Mouse (Mus musculus): ENCODE data around the gene Ildr2. TPM values are rescaled to one million over a fixed set of nuclear protein-coding genes. Genes with fewer than 3 reads are reported as not detected.

Gene Ildr2
- polyA plus RNA-seq, 1 experiment = 1.9 TPM

GRCm38 (mm10) chr1:166214181-166214580 is 39.8 kb upstream of the Ildr2 start:
- H3K36me3 ChIP-seq (ENCODE audit: control insufficient read depth, insufficient read depth) = no peaks in the 10 kb centered on the region
- TF ChIP-seq POLR2AphosphoS2 (IDR thresholded peaks at IDR 0.05; ENCODE audit: insufficient read length, low read depth) = no peak
- TF ChIP-seq TCF3 (IDR thresholded peaks at IDR 0.05; ENCODE audit: insufficient read length, low read depth) = no peak
- TF ChIP-seq E2F4 (IDR thresholded peaks at IDR 0.05; ENCODE audit: insufficient read depth) = no peak
- TF ChIP-seq MAX (IDR thresholded peaks at IDR 0.05; ENCODE audit: low read depth) = no peak
- TF ChIP-seq CEBPB (IDR thresholded peaks at IDR 0.05; ENCODE audit: insufficient read depth, poor library complexity, severe bottlenecking) = no peak
- no peak for TF ChIP-seq MYOG (IDR thresholded peaks at IDR 0.05; ENCODE audit: control insufficient read depth in 1 of 3, insufficient read depth in 1 of 3, insufficient read length in 2 of 3, low read depth in 2 of 3)
- H3K27me3 ChIP-seq (ENCODE audit: control insufficient read depth, insufficient read depth, insufficient read length) = no peaks in the 10 kb centered on the region
- no peak overlapping the region for H3ac ChIP-seq (ENCODE audit: control insufficient read depth, insufficient read length)
- H3K4me2 ChIP-seq (ENCODE audit: low read depth) = no peak overlapping the region
- H3K79me2 ChIP-seq (ENCODE audit: control insufficient read depth, insufficient read depth) = no peaks in the 10 kb centered on the region
- H3K4me3 ChIP-seq = no peak overlapping the region

DNA sequence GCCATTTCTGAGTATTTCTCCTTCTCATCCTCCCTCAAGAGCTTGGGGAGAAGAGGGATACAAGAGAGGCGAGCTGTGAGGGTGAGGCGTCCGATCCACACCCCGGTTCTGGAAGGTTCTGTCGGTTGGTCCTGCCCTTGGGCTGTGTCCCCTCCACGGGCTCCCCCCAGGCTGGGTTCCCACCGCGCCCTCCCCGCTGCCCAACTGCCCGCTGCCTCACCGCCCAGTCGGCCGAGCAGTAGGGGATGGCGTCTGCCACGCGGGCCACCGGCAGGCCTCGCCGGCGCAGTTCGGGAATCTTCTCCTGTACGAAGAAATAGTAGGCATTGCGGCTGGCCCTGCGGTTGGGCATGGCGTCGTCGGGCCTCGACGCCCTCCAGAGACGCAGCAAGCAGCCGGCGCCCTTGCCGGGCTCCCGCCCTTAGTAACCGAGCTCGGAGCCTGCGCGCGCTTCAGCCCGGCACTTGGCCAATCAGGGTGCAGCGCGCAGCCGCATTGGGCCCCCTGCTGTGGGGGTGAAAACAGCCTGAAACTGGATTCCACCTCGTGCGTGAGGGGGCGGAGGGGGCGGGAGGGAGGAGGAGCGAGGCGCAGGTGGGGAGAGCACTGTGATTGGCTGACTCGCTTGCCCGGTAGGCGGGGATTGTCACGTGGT is 15.5 kb upstream of the Ildr2 start, which contains the start of gene Mael:
TSS of gene Mael (minus strand) at position 433 of the 655 bp plus-strand sequence.
- H3K79me2 ChIP-seq (ENCODE audit: control insufficient read depth, insufficient read depth) = no peaks in the 10 kb centered on the region
- no peaks in the 10 kb centered on the region for H3K36me3 ChIP-seq (ENCODE audit: control insufficient read depth, insufficient read depth)
- no peak within 1 kb of the TSS for H3K4me2 ChIP-seq (ENCODE audit: low read depth)
- TF ChIP-seq TCF3 (IDR thresholded peaks at IDR 0.05; ENCODE audit: insufficient read length, low read depth) (no peak), MYOD1 (IDR thresholded peaks at IDR 0.05; ENCODE audit: control insufficient read depth in 1 of 3, insufficient read length in 2 of 3, low read depth in 2 of 3) (no peak), POLR2AphosphoS2 (IDR thresholded peaks at IDR 0.05; ENCODE audit: insufficient read length, low read depth) (no peak), REST (IDR thresholded peaks at IDR 0.05; ENCODE audit: insufficient read depth, insufficient read length) (no peak), MAX (IDR thresholded peaks at IDR 0.05; ENCODE audit: low read depth) (no peak), USF1 (IDR thresholded peaks at IDR 0.05; ENCODE audit: low read depth) (no peak), MYOG (IDR thresholded peaks at IDR 0.05; ENCODE audit: control insufficient read depth in 1 of 3, insufficient read depth in 1 of 3, insufficient read length in 2 of 3, low read depth in 2 of 3) (no peak), CEBPB (IDR thresholded peaks at IDR 0.05; ENCODE audit: insufficient read depth, poor library complexity, severe bottlenecking) (no peak), E2F4 (IDR thresholded peaks at IDR 0.05; ENCODE audit: insufficient read depth) (no peak), TCF12 (IDR thresholded peaks at IDR 0.05; ENCODE audit: insufficient read depth, poor library complexity, severe bottlenecking) (no peak), POLR2A (IDR thresholded peaks at IDR 0.05; ENCODE audit: insufficient read length, low read depth) (no peak), SRF (IDR thresholded peaks at IDR 0.05; ENCODE audit: control insufficient read depth, insufficient read length, low read depth) (no peak)
- no peaks in the 10 kb centered on the region for H3K27me3 ChIP-seq (ENCODE audit: control insufficient read depth, insufficient read depth, insufficient read length)
- H3K4me3 ChIP-seq = no peak within 1 kb of the TSS
- no peak within 1 kb of the TSS for H3ac ChIP-seq (ENCODE audit: control insufficient read depth, insufficient read length)

- H3ac ChIP-seq (ENCODE audit: control insufficient read depth, insufficient read length) = no peak overlapping the region
- TF ChIP-seq MYOG (IDR thresholded peaks at IDR 0.05; ENCODE audit: control insufficient read depth in 1 of 3, insufficient read depth in 1 of 3, insufficient read length in 2 of 3, low read depth in 2 of 3) (no peak), CEBPB (IDR thresholded peaks at IDR 0.05; ENCODE audit: insufficient read depth, poor library complexity, severe bottlenecking) (no peak), POLR2A (IDR thresholded peaks at IDR 0.05; ENCODE audit: insufficient read length, low read depth) (no peak), POLR2AphosphoS2 (IDR thresholded peaks at IDR 0.05; ENCODE audit: insufficient read length, low read depth) (no peak), USF1 (IDR thresholded peaks at IDR 0.05; ENCODE audit: low read depth) (no peak), MAX (IDR thresholded peaks at IDR 0.05; ENCODE audit: low read depth) (no peak), SRF (IDR thresholded peaks at IDR 0.05; ENCODE audit: control insufficient read depth, insufficient read length, low read depth) (no peak), E2F4 (IDR thresholded peaks at IDR 0.05; ENCODE audit: insufficient read depth) (no peak), TCF12 (IDR thresholded peaks at IDR 0.05; ENCODE audit: insufficient read depth, poor library complexity, severe bottlenecking) (no peak), MYOD1 (IDR thresholded peaks at IDR 0.05; ENCODE audit: control insufficient read depth in 1 of 3, insufficient read length in 2 of 3, low read depth in 2 of 3) (no peak), TCF3 (IDR thresholded peaks at IDR 0.05; ENCODE audit: insufficient read length, low read depth) (no peak), REST (IDR thresholded peaks at IDR 0.05; ENCODE audit: insufficient read depth, insufficient read length) (no peak)
- no peak overlapping the region for H3K4me3 ChIP-seq
- H3K4me2 ChIP-seq (ENCODE audit: low read depth) = no peak overlapping the region
- no peaks in the 10 kb centered on the region for H3K36me3 ChIP-seq (ENCODE audit: control insufficient read depth, insufficient read depth)
- H3K27me3 ChIP-seq (ENCODE audit: control insufficient read depth, insufficient read depth, insufficient read length) = no peaks in the 10 kb centered on the region
- no peaks in the 10 kb centered on the region for H3K79me2 ChIP-seq (ENCODE audit: control insufficient read depth, insufficient read depth)
These were observed 9.7 kb upstream of the Ildr2 start for GRCm38 (mm10) chr1:166244285-166244684.

GRCm38 (mm10) chr1:166255091-166255490 is 1.2 kb downstream of the Ildr2 start:
- no peak overlapping the region for H3ac ChIP-seq (ENCODE audit: control insufficient read depth, insufficient read length)
- peak overlapping the region; percentile 76 for H3K4me2 ChIP-seq (ENCODE audit: low read depth)
- peak overlapping the region; percentile 23 for H3K4me3 ChIP-seq
- no peaks in the 10 kb centered on the region for H3K36me3 ChIP-seq (ENCODE audit: control insufficient read depth, insufficient read depth)
- no peaks in the 10 kb centered on the region for H3K27me3 ChIP-seq (ENCODE audit: control insufficient read depth, insufficient read depth, insufficient read length)
- no peak for TF ChIP-seq POLR2A (IDR thresholded peaks at IDR 0.05; ENCODE audit: insufficient read length, low read depth)
- no peak for TF ChIP-seq REST (IDR thresholded peaks at IDR 0.05; ENCODE audit: insufficient read depth, insufficient read length)
- TF ChIP-seq E2F4 (IDR thresholded peaks at IDR 0.05; ENCODE audit: insufficient read depth) = no peak
- TF ChIP-seq TCF12 (IDR thresholded peaks at IDR 0.05; ENCODE audit: insufficient read depth, poor library complexity, severe bottlenecking) = no peak
- TF ChIP-seq CEBPB (IDR thresholded peaks at IDR 0.05; ENCODE audit: insufficient read depth, poor library complexity, severe bottlenecking) = no peak
- TF ChIP-seq USF1 (IDR thresholded peaks at IDR 0.05; ENCODE audit: low read depth) = no peak
- no peak for TF ChIP-seq MYOG (IDR thresholded peaks at IDR 0.05; ENCODE audit: control insufficient read depth in 1 of 3, insufficient read depth in 1 of 3, insufficient read length in 2 of 3, low read depth in 2 of 3)
- no peak for TF ChIP-seq TCF3 (IDR thresholded peaks at IDR 0.05; ENCODE audit: insufficient read length, low read depth)
- no peak for TF ChIP-seq MAX (IDR thresholded peaks at IDR 0.05; ENCODE audit: low read depth)
- no peak for TF ChIP-seq POLR2AphosphoS2 (IDR thresholded peaks at IDR 0.05; ENCODE audit: insufficient read length, low read depth)
- no peak for TF ChIP-seq SRF (IDR thresholded peaks at IDR 0.05; ENCODE audit: control insufficient read depth, insufficient read length, low read depth)
- no peak for TF ChIP-seq MYOD1 (IDR thresholded peaks at IDR 0.05; ENCODE audit: control insufficient read depth in 1 of 3, insufficient read length in 2 of 3, low read depth in 2 of 3)
- H3K79me2 ChIP-seq (ENCODE audit: control insufficient read depth, insufficient read depth) = no peaks in the 10 kb centered on the region

All from myocyte (in vitro differentiated cells).